Mouse (Mus musculus): Measurements from ENCODE around the gene Arid1b. TPM values are rescaled to one million over a fixed set of nuclear protein-coding genes. Genes with fewer than 3 reads are reported as not detected.
"Not testable (repeated sequence)": the region's sequence is repeated elsewhere in the genome, so short reads cannot be mapped to it uniquely, and the experiment has no call there.

Arid1b gene
- total RNA-seq, 2 experiments from 2014 or later: 92.8 to 107 TPM

DNA sequence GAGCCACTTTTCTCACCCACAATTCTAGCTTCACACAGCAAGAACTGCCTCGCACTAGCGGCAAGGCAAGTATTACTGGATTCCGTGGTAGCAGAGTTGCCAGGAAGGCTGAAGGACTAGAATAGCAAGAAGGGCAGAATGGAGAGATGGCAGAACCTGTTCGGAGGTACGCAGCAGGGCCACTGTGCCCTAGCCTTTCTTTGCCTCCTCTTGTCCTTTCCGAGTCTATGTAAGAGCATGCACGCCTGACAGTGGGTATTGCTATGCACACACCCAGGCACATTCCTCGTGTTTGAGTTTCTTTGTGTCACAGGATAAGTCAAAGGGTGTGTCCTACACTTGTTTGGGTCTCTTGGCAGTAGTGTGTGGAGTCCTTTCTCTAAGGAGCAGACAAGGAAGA is 88.1 kb downstream of the Arid1b start:
- no peak for DNase-seq (ENCODE audit: low spot score in 2 of 2)

DNA sequence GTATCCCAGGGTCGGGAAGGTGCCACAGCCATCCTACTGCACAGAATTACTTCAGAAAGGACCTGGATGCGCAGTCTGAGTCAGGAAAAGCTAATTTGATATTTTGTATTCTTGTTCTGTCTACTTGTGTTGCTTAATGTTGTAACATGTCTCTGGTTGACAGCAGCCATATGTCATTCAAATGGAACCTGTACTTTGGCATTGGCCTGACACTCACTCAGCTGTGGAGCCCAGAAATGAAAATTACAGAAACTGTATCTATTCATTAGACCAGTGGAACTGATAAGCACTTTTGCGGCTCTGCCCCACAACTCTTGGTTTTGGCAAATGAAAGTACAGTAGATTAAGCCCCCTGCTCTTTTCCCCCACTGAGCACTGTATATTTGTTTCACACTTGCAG is 89.4 kb downstream of the Arid1b start:
- no peak for DNase-seq (ENCODE audit: low spot score in 2 of 2)

- DNase-seq (ENCODE audit: low spot score in 2 of 2): no peak
Observed at GRCm38 (mm10) chr17:5084139-5084538, 90.0 kb downstream of the Arid1b start.

- DNase-seq (ENCODE audit: low spot score in 2 of 2): no peak
Observed at GRCm38 (mm10) chr17:5085004-5085403, 90.9 kb downstream of the Arid1b start.

DNA sequence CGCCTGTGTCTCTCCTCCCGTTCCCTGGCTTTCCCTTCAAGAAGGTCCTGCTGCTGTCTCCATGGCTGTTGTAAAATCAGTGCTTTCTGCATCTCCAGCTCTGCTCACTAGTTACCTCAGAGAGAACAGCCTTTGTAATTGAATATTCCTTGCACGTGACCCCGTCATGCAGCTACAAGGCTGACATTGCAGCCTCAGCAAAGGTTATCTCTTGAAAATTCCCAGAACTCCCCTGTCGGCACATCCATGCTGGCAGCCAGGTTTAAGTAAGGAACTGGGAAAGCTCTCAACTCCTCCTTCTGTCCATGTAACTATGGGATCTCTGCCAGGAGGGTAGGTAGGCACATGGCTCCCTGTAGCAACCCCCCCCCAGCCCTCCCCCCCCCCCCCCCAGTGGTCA is 91.8 kb downstream of the Arid1b start:
- DNase-seq (ENCODE audit: low spot score in 2 of 2): no peak

DNA sequence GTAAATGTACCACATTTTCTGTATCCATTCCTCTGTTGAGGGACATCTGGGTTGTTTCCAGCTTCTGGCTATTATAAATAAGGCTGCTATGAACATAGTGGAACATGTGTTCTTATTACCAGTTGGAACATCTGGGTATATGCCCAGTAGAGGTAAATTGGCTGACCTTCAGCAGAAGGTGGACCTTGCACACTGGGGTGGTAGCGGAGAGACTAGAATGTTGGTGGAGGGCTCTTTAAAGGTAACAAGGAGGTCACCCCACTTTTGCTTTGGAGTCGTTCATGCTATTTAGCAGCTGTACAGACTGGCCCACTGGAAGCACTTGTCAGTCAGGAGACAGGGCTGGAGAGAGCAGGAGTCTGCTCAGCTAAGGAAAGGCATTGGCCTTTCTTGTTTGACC is 94.1 kb downstream of the Arid1b start:
- DNase-seq (ENCODE audit: low spot score in 2 of 2): not testable (repeated sequence)

DNA sequence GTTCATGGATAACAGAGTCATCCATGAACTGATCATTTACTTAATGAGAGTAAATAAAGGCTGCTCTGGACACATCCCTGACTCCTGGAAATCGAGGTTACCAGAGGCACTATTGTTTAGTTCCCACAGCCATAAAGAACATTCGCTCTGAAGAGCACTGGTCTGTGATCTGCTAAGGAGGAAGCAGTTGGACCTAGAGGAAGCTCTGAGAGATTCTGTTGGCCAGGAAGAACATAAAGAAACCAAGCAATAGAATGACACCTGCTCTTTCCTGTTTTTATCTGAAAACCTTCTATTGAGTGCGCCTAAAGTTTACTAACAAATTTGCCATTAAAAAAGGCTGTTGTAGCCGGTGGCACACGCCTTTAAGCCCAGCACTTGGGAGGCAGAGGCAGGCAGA is 94.7 kb downstream of the Arid1b start:
- DNase-seq (ENCODE audit: low spot score in 2 of 2): no peak

DNA sequence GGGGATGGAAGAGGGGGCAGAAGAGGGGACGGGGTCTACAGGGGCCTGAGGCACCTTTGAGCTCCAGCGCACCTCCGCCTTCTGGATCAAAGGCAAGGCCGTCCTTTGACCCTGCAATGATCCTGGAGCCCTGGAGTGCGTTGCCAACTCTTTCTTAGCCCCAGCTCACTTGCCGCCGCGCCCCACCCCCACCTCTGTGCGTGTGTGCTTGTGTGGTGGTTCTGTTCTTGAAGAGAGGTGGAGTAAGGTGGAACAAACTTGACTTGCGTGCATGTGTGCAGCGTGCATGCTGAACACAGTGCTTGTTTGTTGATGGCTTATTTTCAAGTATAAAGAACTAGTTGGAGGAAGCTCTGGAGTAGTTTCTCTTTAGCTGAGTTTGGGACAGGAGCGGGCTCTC is 95.4 kb downstream of the Arid1b start:
- DNase-seq (ENCODE audit: low spot score in 2 of 2): no peak

DNA sequence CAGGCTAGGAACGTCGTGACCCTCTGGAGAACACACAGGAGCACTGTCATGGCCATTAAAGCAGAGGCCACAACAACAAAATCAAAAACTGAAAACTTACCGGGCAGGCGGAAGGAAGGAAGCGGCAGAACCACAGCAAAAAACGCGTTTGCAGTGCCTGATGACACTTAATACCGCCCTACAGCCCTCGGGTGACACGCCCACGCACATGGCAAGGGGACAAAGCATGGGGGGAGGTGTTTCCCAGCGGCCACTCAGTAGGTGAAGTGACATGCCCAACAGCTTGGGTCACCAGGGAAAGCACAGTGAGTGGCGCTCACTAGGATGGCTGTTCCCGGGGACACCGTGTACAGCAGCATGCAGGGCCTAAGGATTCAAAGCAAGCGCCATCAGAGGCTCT is 97.4 kb downstream of the Arid1b start:
- DNase-seq (ENCODE audit: low spot score in 2 of 2): no peak

GRCm38 (mm10) chr17:5091934-5092333 is 97.8 kb downstream of the Arid1b start:
- no peak for DNase-seq (ENCODE audit: low spot score in 2 of 2)

GRCm38 (mm10) chr17:5093343-5093742 is 99.2 kb downstream of the Arid1b start:
- DNase-seq (ENCODE audit: low spot score in 2 of 2): not testable (repeated sequence)

GRCm38 (mm10) chr17:5094636-5095035 is 100.5 kb downstream of the Arid1b start:
- DNase-seq (ENCODE audit: low spot score in 2 of 2): no peak

GRCm38 (mm10) chr17:5095741-5096140 is 101.6 kb downstream of the Arid1b start:
- DNase-seq (ENCODE audit: low spot score in 2 of 2): no peak

DNA sequence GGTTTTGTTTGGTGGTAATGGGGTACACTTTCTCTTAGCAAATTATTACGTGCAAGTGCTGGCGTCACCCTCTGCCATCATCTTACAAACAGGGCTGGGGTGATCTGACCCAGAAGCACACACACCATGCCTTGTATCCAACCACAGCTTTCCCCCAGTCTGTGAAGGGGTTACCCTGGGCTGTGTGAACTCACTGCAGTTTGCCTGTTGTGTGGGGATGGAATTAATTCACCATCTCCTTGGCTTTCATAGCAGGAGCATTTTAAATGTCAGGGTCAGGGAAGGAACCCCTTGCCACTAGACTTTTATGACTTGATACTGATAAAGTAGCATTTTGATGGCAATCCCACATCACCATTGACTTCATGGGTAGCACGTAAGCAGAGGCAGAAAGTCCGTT is 102.9 kb downstream of the Arid1b start:
- DNase-seq (ENCODE audit: low spot score in 2 of 2): no peak

- DNase-seq (ENCODE audit: low spot score in 2 of 2): no peak
Observed at GRCm38 (mm10) chr17:5097545-5098475, 103.7 kb downstream of the Arid1b start.

DNA sequence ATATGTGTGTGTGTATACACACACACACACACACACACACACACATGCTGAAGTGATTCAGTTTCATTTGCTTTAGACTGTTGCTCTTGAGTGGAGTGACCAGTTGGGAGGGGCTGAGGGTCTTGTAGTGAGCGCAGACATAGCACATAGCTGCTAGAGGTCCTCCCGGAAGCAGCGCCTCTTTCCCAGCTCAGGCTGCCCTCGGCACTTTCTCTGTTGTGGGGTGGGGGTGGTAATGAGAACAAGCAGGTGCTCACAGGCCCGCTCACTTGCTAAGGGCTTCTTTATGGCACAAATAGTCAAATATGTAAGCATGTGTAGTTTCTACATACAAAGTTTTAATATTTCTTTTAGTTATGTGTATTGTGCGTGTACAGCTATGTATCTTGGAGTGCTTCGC is 104.6 kb downstream of the Arid1b start:
- no peak for DNase-seq (ENCODE audit: low spot score in 2 of 2)

DNA sequence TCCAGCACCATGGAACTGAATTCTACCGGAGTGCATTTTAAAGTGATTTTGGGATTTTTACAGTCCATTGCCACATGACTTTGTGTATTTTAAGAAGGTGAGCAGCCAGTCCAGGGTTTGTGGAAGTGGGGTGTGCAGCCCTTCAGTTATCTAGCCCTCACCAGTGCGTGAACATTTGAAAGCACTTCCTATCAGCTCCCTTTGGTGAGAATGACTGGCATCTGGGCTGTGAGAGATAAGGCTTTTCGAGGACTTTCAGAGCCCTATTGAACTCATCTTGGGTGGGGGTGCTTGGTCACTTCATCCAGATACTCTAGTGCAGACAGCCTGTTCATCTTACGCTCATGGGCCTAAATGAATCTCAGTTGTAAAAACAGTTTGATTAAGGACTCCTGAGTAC is 105.1 kb downstream of the Arid1b start:
- DNase-seq (ENCODE audit: low spot score in 2 of 2): no peak

- DNase-seq (ENCODE audit: low spot score in 2 of 2): no peak
Observed at GRCm38 (mm10) chr17:5101157-5101556, 107.0 kb downstream of the Arid1b start.

DNA sequence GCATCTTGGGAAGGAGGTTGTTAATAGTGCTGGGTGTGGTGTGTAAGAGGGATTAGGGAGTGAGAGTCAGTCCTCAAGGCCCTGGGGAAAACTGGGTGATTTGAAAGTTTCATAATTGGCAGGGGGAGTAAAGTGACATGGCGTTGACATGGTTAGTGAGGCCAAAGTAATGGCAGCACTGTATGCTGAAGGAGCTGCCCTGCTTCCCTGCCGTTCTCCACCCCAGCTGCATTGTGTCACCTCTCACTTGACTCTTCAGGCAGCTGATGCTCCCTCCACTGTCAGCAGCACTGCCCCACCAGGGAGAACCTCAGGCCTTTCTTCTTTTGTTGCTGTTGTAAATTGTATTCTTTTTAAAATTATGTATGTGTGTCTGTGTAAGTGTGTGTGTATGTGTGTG is 107.8 kb downstream of the Arid1b start:
- DNase-seq (ENCODE audit: low spot score in 2 of 2): no peak

DNA sequence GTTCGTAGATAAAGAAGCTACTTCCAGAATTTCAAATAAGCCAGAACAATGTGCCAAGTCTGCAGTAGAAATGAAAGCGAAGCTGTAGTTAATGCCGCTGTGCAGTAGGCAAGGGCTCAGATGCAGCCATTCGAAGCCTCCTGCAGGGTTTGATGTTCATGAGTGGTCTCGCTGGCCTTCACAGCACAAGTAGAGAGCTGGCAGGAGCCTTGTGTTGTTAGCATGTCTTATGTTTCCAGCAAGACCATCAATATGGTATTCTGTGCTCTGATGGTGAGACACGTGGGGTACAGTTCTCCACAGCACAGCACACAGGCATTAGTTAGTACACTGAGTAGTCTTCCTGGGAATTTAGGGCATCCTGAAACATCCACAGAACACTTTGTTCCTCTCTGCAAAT is 111.6 kb downstream of the Arid1b start:
- DNase-seq (ENCODE audit: low spot score in 2 of 2): no peak

GRCm38 (mm10) chr17:5106263-5107195 is 112.4 kb downstream of the Arid1b start:
- DNase-seq (ENCODE audit: low spot score in 2 of 2): no peak

- no peak for DNase-seq (ENCODE audit: low spot score in 2 of 2)
Observed at GRCm38 (mm10) chr17:5107501-5107900, 113.4 kb downstream of the Arid1b start.
